Mouse (Mus musculus): ENCODE results near the gene Six1. TPM values are rescaled to one million over a fixed set of nuclear protein-coding genes. Genes with fewer than 3 reads are reported as not detected.
"Not testable (repeated sequence)": the region's sequence is repeated elsewhere in the genome, so short reads cannot be mapped to it uniquely, and the experiment has no call there.

The Six1 gene
- 10.4 and 12.1 TPM in 2 replicates for polyA plus RNA-seq (2014; fragmentation: Nextera tagmentation; extraction: Ambion mirVana)

DNA sequence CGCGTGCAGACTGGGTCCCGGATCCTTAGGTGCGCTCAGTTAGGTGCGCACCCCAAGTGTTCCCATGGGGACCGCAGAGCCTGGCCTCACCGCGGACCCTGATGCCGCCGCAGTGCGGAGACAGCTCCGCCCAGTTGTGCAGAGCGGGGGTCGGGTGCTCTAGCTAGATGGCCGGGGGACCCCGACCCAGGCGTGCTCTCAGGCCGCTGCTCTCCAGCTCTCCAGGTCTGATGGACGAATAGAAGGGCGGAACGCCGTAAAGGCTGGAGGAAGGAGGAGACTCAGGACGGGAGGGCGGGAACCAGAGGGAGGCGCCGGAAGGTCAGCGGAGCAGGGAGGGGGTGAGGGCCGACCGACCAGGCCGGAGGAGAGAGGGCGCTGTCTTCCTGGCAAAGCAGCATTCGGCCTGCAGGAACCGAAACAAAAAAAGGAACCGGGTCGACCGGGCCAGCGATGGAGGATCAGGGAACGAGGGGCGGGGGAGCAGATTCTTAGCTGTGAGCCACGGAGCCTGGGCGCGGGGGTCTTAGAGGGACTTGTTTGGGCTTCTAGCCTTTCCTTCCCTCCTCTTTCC, at the start of gene Six1:
Gene Six1, minus strand, starts transcription at position 220 of the 574 bp plus-strand sequence.
- Histone ChIP-seq H3K9me3 (ENCODE audit: control insufficient read depth, low read length) (no peaks in the 10 kb centered on the region), H3K27ac (ENCODE audit: low read depth, low read length) (no peak within 1 kb of the TSS), H3K4me3 (ENCODE audit: low read depth, low read length) (peak within 1 kb of the TSS; percentile 33), H3K36me3 (ENCODE audit: control insufficient read depth, insufficient read depth, low read length) (no peaks in the 10 kb centered on the region), H3K9ac (ENCODE audit: low read length) (peak within 1 kb of the TSS; percentile 36), H3K4me1 (ENCODE audit: control insufficient read depth, insufficient read depth, low read length) (peaks cover 10% of the 10 kb centered on the region), H3K27me3 (ENCODE audit: control insufficient read depth, insufficient read depth, low read length) (peaks cover 77% of the 10 kb centered on the region), H3K4me2 (peak within 1 kb of the TSS; percentile 73)
- peak; percentile 97 for DNase-seq (ENCODE audit: low spot score, missing footprints)
- under 1% methylated on average over 42 of the region's 42 CpGs for WGBS
- ATAC-seq (ENCODE audit: low FRiP score): peak; percentile 87

DNA sequence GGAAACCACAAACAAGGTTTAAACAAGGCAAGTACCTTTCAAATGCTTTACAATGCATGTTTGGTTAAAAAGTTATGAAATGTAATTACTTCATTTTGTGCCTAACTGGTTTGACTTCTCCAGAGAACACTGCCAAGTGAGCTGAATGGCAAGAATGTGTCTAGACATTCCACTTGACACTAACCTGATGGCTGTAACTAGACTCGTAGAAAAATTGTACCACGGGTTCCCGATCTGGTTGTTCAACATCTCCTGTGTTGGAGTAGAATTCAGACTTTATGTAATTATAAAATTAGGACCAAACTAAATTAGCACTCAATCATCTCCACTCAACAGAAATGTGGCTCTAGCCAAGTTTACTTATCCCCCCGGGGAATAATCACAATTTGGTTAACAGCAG, 44.9 kb upstream of the Six1 start:
- Histone ChIP-seq H3K9me3 (ENCODE audit: control insufficient read depth, low read length) (no peaks in the 10 kb centered on the region), H3K4me2 (no peak overlapping the region), H3K36me3 (ENCODE audit: control insufficient read depth, insufficient read depth, low read length) (peaks cover 5% of the 10 kb centered on the region; the same call in 1 of the 2 replicates), H3K4me3 (ENCODE audit: low read depth, low read length) (no peak overlapping the region), H3K4me1 (ENCODE audit: control insufficient read depth, insufficient read depth, low read length) (no peaks in the 10 kb centered on the region), H3K27ac (ENCODE audit: low read depth, low read length) (no peak overlapping the region), H3K9ac (ENCODE audit: low read length) (no peak overlapping the region), H3K27me3 (ENCODE audit: control insufficient read depth, insufficient read depth, low read length) (no peaks in the 10 kb centered on the region)
- 91% methylated on average over 4 of the region's 4 CpGs for WGBS
- ATAC-seq (ENCODE audit: low FRiP score) (no peak), DNase-seq (ENCODE audit: low spot score, missing footprints) (no peak)

DNA sequence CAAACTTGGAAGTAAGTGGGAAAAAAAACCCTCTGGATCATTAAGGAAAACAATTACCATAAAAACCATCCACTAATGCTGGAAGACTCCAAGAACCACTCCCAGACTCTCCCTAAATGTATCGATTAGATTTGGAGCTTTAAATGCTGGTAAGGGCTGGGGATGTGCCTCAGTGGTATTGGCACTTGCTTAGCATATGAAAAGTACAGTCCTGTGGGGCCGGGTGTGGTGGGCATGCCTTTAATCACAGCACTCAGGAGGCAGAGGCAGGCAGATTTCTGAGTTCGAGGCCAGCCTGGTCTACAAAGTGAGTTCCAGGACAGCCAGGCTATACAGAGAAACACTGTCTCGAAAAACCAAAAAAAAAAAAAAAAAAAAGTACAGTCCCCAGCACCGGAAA, 42.5 kb upstream of the Six1 start:
- H3K9ac ChIP-seq (ENCODE audit: low read length); DNase-seq (ENCODE audit: low spot score, missing footprints); H3K27me3 ChIP-seq (ENCODE audit: control insufficient read depth, insufficient read depth, low read length); H3K36me3 ChIP-seq (ENCODE audit: control insufficient read depth, insufficient read depth, low read length); ATAC-seq (ENCODE audit: low FRiP score); H3K27ac ChIP-seq (ENCODE audit: low read depth, low read length); H3K9me3 ChIP-seq (ENCODE audit: control insufficient read depth, low read length); H3K4me1 ChIP-seq (ENCODE audit: control insufficient read depth, insufficient read depth, low read length); H3K4me3 ChIP-seq (ENCODE audit: low read depth, low read length); H3K4me2 ChIP-seq: not testable (repeated sequence)
- 94% methylated on average over 5 of the region's 5 CpGs for WGBS

DNA sequence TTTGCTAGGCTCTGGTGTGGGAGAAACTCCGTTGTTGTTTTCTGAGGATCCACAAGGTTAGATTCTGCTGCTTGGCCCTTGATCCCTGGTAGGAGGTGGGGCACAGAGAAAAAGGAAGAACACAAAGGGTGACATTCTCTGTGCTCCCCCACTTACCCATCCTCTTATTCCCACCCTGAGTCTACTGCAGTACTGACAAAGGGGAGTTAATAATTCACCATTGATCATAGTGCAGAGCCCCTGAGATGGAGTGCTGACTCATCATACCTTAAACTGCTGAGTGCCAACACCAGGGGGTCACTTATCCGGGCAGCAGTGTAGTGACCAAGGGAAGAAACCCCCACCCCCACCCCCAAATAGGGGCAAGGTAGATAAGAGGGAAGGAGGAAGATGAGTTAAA, 40.9 kb upstream of the Six1 start:
- Histone ChIP-seq H3K4me2 (no peak overlapping the region), H3K4me1 (ENCODE audit: control insufficient read depth, insufficient read depth, low read length) (no peaks in the 10 kb centered on the region), H3K9me3 (ENCODE audit: control insufficient read depth, low read length) (no peaks in the 10 kb centered on the region), H3K27me3 (ENCODE audit: control insufficient read depth, insufficient read depth, low read length) (no peaks in the 10 kb centered on the region), H3K27ac (ENCODE audit: low read depth, low read length) (no peak overlapping the region), H3K9ac (ENCODE audit: low read length) (no peak overlapping the region), H3K36me3 (ENCODE audit: control insufficient read depth, insufficient read depth, low read length) (no peaks in the 10 kb centered on the region), H3K4me3 (ENCODE audit: low read depth, low read length) (no peak overlapping the region)
- no peak for DNase-seq (ENCODE audit: low spot score, missing footprints)
- WGBS: 42% methylated on average over 2 of the region's 2 CpGs
- ATAC-seq (ENCODE audit: low FRiP score): no peak

DNA sequence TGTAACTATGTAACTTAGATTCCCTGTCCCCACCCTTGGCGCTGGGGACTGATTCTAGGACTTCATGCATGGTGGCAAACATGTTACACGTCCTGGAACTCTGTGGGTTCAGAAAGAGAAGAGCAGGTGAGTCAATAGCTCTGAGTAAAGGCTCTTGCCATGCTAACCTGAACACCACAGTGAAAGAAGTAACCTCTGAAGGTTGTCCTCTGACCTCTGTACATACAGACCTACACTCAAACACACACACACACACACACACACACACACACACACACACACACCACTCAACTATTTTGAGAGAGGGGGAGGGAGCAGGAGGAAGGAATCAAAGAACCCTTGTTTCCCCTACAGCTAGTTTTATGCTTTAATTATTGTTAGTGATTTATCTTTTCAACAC, 40.5 kb upstream of the Six1 start:
- Histone ChIP-seq H3K4me1 (ENCODE audit: control insufficient read depth, insufficient read depth, low read length) (no peaks in the 10 kb centered on the region), H3K9me3 (ENCODE audit: control insufficient read depth, low read length) (no peaks in the 10 kb centered on the region), H3K27me3 (ENCODE audit: control insufficient read depth, insufficient read depth, low read length) (no peaks in the 10 kb centered on the region), H3K36me3 (ENCODE audit: control insufficient read depth, insufficient read depth, low read length) (no peaks in the 10 kb centered on the region), H3K27ac (ENCODE audit: low read depth, low read length) (no peak overlapping the region), H3K4me2 (no peak overlapping the region), H3K9ac (ENCODE audit: low read length) (no peak overlapping the region), H3K4me3 (ENCODE audit: low read depth, low read length) (no peak overlapping the region)
- DNase-seq (ENCODE audit: low spot score, missing footprints): no peak
- no peak for ATAC-seq (ENCODE audit: low FRiP score)
- WGBS: 85% methylated on average over 2 of the region's 2 CpGs

DNA sequence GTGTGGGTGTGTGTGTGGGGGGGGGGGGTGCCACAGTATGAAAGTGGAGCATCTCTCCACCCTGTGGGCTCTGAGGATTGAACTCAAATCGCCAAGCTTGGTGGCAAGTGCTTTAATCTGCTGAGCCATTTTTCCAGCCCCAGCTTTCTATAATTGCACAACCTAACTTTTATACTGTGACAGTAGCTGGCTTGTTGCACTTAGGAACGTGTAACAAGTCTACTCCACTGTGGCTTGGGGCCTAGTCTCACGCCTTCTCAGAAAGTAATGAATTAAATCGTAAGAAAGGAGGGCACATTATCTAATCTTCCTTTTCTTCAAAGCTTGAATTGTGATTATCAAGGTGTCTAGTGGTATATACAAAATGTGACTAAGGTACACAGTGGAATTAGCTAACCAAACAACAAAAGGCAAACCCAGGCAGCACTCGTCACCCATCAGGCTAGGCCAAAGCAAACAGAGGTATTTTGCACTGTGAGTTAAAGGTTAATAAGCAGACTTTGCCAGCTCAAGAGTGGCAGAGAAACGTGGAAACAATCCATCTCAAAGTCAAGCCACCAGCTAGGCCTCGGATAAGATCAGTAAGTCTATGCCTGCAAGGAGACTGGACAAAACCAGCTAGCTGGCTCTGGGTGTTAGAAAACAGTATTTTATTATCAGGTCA, 37.1 kb upstream of the Six1 start:
- no peak for ATAC-seq (ENCODE audit: low FRiP score)
- H3K4me1 ChIP-seq (ENCODE audit: control insufficient read depth, insufficient read depth, low read length): no peaks in the 10 kb centered on the region
- no peak overlapping the region for H3K4me2 ChIP-seq
- no peaks in the 10 kb centered on the region for H3K9me3 ChIP-seq (ENCODE audit: control insufficient read depth, low read length)
- no peak overlapping the region for H3K4me3 ChIP-seq (ENCODE audit: low read depth, low read length)
- no peak overlapping the region for H3K27ac ChIP-seq (ENCODE audit: low read depth, low read length)
- no peaks in the 10 kb centered on the region for H3K36me3 ChIP-seq (ENCODE audit: control insufficient read depth, insufficient read depth, low read length)
- H3K9ac ChIP-seq (ENCODE audit: low read length): no peak overlapping the region
- 81% methylated on average over 7 of the region's 7 CpGs for WGBS
- no peak for DNase-seq (ENCODE audit: low spot score, missing footprints)
- no peaks in the 10 kb centered on the region for H3K27me3 ChIP-seq (ENCODE audit: control insufficient read depth, insufficient read depth, low read length)

DNA sequence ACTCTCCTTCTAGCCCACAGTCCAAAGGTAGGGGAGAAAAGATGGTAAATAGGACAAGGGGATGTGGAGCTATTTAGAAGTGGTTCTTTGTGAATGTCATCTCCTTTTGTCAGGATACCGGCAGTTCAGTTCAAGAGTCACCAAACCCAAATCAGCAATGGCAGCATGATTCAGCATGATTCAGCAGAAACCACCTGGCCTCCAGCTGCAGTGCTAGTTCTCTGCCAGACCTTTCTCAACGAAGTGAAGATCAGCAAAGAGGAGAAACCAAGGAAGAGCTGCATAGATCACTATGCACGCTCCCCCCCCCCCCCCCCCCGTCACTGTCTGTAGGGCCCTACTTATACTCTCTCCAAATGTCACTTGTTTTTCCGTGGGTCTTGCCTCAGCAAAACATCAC, 35.2 kb upstream of the Six1 start:
- no peaks in the 10 kb centered on the region for H3K36me3 ChIP-seq (ENCODE audit: control insufficient read depth, insufficient read depth, low read length)
- DNase-seq (ENCODE audit: low spot score, missing footprints) (no peak), ATAC-seq (ENCODE audit: low FRiP score) (no peak)
- H3K9me3 ChIP-seq (ENCODE audit: control insufficient read depth, low read length): no peaks in the 10 kb centered on the region
- no peak overlapping the region for H3K4me2 ChIP-seq
- no peak overlapping the region for H3K9ac ChIP-seq (ENCODE audit: low read length)
- H3K4me3 ChIP-seq (ENCODE audit: low read depth, low read length): no peak overlapping the region
- H3K4me1 ChIP-seq (ENCODE audit: control insufficient read depth, insufficient read depth, low read length): no peaks in the 10 kb centered on the region
- no peak overlapping the region for H3K27ac ChIP-seq (ENCODE audit: low read depth, low read length)
- no peaks in the 10 kb centered on the region for H3K27me3 ChIP-seq (ENCODE audit: control insufficient read depth, insufficient read depth, low read length)
- 67% methylated on average over 5 of the region's 5 CpGs for WGBS

DNA sequence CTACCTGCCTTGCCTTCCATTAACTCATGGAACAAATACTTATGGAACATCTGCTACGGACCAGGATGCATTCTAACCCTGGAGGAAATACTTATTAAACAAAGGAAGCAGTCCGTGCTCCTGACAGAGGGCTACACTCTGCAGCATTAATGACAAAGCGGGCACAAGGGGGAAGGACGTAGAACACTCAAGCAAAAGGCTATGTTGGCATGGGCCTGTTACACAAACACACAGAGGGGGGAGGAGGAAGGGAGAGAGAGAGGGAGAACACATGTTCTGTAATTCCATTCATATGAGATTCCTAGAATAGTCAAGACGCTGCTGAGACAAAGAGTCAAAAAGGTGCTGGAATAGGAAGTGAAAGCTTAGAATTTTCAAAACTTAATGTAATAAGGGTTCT, 34.8 kb upstream of the Six1 start:
- no peaks in the 10 kb centered on the region for H3K9me3 ChIP-seq (ENCODE audit: control insufficient read depth, low read length)
- H3K36me3 ChIP-seq (ENCODE audit: control insufficient read depth, insufficient read depth, low read length): no peaks in the 10 kb centered on the region
- 88% methylated on average over 5 of the region's 5 CpGs for WGBS
- no peak for ATAC-seq (ENCODE audit: low FRiP score)
- H3K9ac ChIP-seq (ENCODE audit: low read length): no peak overlapping the region
- H3K4me1 ChIP-seq (ENCODE audit: control insufficient read depth, insufficient read depth, low read length): no peaks in the 10 kb centered on the region
- DNase-seq (ENCODE audit: low spot score, missing footprints): no peak
- H3K27me3 ChIP-seq (ENCODE audit: control insufficient read depth, insufficient read depth, low read length): no peaks in the 10 kb centered on the region
- no peak overlapping the region for H3K4me3 ChIP-seq (ENCODE audit: low read depth, low read length)
- H3K27ac ChIP-seq (ENCODE audit: low read depth, low read length): no peak overlapping the region
- no peak overlapping the region for H3K4me2 ChIP-seq

DNA sequence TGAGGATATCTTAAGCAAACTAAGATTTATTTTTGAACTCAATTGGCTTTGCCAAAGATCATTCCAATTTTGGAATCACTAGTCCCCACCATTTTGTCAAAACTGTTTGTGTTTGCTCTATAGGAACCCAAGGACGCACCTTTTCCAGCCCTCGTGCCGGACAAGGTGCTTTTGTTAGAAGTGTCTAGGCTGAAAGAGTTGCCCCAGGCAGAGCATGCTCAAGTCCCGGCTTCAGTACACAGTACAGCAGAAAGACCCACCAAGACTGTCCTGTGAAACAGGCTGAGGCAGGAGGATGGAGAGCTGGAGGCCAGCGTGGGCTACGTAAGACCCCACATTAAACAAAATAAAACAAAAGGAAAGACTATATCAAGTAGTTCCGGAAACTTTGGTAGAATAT, 33.4 kb upstream of the Six1 start:
- no peak for ATAC-seq (ENCODE audit: low FRiP score)
- DNase-seq (ENCODE audit: low spot score, missing footprints): no peak
- Histone ChIP-seq H3K27me3 (ENCODE audit: control insufficient read depth, insufficient read depth, low read length) (no peaks in the 10 kb centered on the region), H3K4me1 (ENCODE audit: control insufficient read depth, insufficient read depth, low read length) (no peaks in the 10 kb centered on the region), H3K9ac (ENCODE audit: low read length) (no peak overlapping the region), H3K27ac (ENCODE audit: low read depth, low read length) (no peak overlapping the region), H3K36me3 (ENCODE audit: control insufficient read depth, insufficient read depth, low read length) (no peaks in the 10 kb centered on the region), H3K4me3 (ENCODE audit: low read depth, low read length) (no peak overlapping the region), H3K4me2 (no peak overlapping the region), H3K9me3 (ENCODE audit: control insufficient read depth, low read length) (no peaks in the 10 kb centered on the region)
- 89% methylated on average over 7 of the region's 7 CpGs for WGBS

Data from midbrain, embryonic 11.5 days (tissue).